Mouse (Mus musculus) testis, adult 2 months (tissue): ENCODE results near the gene Hdac10.

Experiments used
- CTCF ChIP-seq: fragments of 200-500 bp; IDR thresholded peaks from 2 replicates; pipeline ENCODE4 v1.5.1; 2012; ENCODE audit warnings: low read depth, mild to moderate bottlenecking, inconsistent platforms, low read length, moderate library complexity; ENCODE audit not compliant: control insufficient read depth, insufficient read depth, insufficient replicate concordance
- POLR2A ChIP-seq: fragments of 200-500 bp; IDR thresholded peaks from 2 replicates; pipeline ENCODE4 v1.6.1; 2012; ENCODE audit warnings: low read depth, mild to moderate bottlenecking, inconsistent platforms, low read length, moderate library complexity; ENCODE audit not compliant: control insufficient read depth

- no peak for TF ChIP-seq POLR2A
- TF ChIP-seq CTCF = no peak
Observed at GRCm38 (mm10) chr15:89171526-89172051, 43.1 kb upstream of the Hdac10 start.
